Mouse (Mus musculus) brain, embryonic 14.5 days (tissue): ENCODE results near the gene Mtfmt. TPM values are rescaled to one million over a fixed set of nuclear protein-coding genes. Genes with fewer than 3 reads are reported as not detected.

Experiments used
- DNase-seq: peaks from one replicate; pipeline ENCODE4 v3.0.0-alpha.2; 2011; ENCODE audit warnings: low read depth
- CTCF ChIP-seq: fragments of 200-500 bp; IDR thresholded peaks from 2 replicates; pipeline ENCODE4 v1.5.1; 2012; ENCODE audit warnings: inconsistent platforms, mild to moderate bottlenecking, moderate library complexity, borderline replicate concordance; ENCODE audit not compliant: insufficient read depth, insufficient read length; ENCODE audit errors: extremely low read depth
- POLR2A ChIP-seq: fragments of 200-500 bp; IDR thresholded peaks from 2 replicates; pipeline ENCODE4 v1.6.1; 2012; ENCODE audit warnings: mild to moderate bottlenecking, inconsistent platforms, borderline replicate concordance; ENCODE audit not compliant: poor library complexity, insufficient read depth, insufficient read length, severe bottlenecking; ENCODE audit errors: extremely low read depth
- polyA plus RNA-seq: library from polyadenylated mRNA; depleted of rRNA; stranded (reverse); fragments of >200 nt; gene quantifications from 2 replicates; pipeline ENCODE4 v1.2.3, GENCODE M21; 2012

The Mtfmt gene
- polyA plus RNA-seq, 1 experiment = 19.9 TPM

DNA sequence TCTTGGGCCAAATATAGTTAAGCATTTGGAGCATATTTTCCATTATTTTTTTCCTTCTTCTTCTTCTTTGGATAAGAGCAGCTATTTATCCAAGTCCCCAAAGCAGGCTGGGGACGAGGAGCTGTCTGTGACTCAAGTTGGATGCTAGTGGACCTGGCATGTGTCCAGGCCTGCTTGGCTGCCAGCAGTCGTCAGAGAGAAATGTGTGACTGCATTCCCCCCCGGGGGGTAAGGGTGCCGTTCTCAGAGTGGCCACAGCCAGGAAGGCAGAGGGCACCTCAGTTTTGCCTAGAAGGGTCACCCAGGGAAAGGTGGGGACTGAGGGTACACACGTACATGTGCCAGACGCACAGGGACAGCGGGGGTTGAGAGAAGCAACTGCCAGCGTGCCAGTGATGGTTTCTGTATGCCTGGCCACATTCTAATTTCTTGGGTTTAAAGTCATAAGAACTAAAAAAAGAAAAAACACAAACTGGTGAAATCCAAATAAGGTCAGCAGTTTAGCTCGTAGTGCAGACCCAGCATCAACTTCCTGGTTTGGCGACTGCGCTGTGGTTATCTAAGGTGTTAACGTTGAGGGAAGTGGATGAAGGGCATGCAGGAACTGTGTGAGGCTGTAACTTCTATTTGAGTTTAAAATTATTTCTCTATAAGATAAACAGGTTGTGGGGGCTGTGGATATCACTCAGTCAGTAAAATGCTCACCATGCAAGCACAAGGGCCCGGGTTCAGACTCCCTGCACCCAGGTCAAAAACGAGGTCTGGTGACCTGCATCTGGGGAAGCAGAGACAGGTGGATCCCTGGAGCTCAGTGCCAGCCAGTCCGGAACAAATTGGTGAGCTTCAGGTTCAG is 31.0 kb upstream of the Mtfmt start:
- peak; percentile 79 for DNase-seq
- TF ChIP-seq POLR2A (no peak), CTCF (no peak)

DNA sequence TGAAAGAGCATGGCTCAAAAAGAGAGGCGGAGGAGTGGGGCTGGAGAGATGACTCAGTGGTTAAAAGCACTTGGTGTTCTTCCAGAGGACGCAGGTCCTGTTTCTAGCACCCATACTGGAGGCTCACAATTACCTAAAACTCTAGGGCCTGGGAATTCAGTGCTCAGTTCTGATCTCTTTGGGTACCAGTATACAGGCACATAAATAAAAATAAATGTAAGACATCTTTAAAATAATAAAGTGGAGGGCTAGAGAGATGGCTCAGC is 30.5 kb upstream of the Mtfmt start:
- DNase-seq = no peak
- TF ChIP-seq CTCF = no peak
- no peak for TF ChIP-seq POLR2A

DNA sequence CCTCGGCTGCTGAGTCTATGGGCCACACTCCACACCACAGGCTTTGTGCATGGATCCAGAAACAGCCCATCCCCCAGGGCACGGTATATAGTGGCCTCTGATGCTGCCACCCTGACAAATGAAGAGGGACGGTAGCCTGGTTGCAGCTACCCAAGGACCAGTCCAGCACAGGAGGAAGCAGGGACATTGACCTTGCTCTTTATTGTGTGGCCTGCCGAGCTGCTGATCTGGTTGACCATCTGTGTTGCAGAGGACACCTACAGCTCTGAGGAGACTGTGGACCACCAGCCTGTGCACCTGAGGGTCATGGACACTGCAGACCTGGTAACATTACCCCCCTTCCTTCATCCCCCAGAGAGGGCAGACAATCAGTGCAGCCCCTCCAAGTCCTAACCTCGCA is 28.3 kb upstream of the Mtfmt start:
- DNase-seq = no peak
- TF ChIP-seq POLR2A (no peak), CTCF (no peak)

- DNase-seq = no peak
- TF ChIP-seq POLR2A = no peak
- no peak for TF ChIP-seq CTCF
Observed at GRCm38 (mm10) chr9:65407861-65408260, 27.7 kb upstream of the Mtfmt start.

- DNase-seq = no peak
Observed at GRCm38 (mm10) chr9:65408871-65409295, 26.7 kb upstream of the Mtfmt start.

GRCm38 (mm10) chr9:65410378-65410777 is 25.2 kb upstream of the Mtfmt start:
- no peak for TF ChIP-seq POLR2A
- TF ChIP-seq CTCF = no peak
- no peak for DNase-seq

More at GRCm38 (mm10) chr9:65408871-65409295, 26.7 kb upstream of the Mtfmt start:
- TF ChIP-seq CTCF (no peak), POLR2A (no peak)

GRCm38 (mm10) chr9:65411326-65411725 is 24.3 kb upstream of the Mtfmt start:
- TF ChIP-seq CTCF (no peak), POLR2A (no peak)
- DNase-seq = no peak

GRCm38 (mm10) chr9:65417738-65418137 is 17.8 kb upstream of the Mtfmt start:
- TF ChIP-seq POLR2A (no peak), CTCF (no peak)
- peak; percentile 36 for DNase-seq

GRCm38 (mm10) chr9:65419633-65420032 is 15.9 kb upstream of the Mtfmt start:
- TF ChIP-seq POLR2A (no peak), CTCF (no peak)
- DNase-seq = no peak

DNA sequence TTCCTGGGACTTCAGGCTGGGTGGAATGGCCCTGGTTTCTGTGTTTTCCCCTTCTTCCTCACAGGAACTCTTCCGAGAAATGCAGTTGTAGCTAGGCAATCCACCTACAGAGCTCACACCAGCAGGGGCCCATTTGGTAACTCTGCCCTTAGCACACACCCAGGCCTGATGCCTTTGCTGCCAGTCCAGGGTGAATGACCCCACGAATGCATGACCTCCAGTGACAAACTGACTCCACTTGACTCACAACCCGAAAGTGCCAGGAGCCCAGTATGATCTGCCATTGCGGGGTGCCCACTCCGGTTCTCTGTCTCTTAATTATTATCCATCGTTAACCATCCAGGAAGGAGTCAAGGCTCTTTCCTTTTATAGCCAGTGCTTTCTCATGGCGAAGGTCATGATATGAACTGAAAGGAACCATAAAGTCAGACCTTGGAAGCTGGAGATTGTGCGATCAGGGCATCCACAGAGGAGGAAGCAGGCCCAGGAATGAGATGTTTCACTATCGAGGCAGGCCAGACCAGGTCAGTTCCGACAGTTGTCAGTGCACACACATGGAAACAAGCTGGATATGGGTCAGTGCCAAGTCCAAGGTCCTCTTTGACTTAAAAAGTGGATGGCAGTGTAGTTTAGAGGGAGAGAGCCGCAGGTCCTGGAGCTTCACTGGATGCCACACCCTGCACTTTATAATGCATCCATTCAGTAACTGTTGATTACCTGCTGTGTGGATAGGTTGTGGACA is 12.7 kb upstream of the Mtfmt start, which contains the start of gene Slc51b:
Gene Slc51b, minus strand, starts transcription at position 196 of the 742 bp plus-strand sequence.
- DNase-seq = no peak
- TF ChIP-seq CTCF (no peak), POLR2A (no peak)

GRCm38 (mm10) chr9:65424393-65424792 is 11.2 kb upstream of the Mtfmt start:
- DNase-seq = no peak
- TF ChIP-seq POLR2A = no peak
- no peak for TF ChIP-seq CTCF
